Mouse (Mus musculus): ENCODE results near the gene Twist2.

Twist2 gene

GRCm38 (mm10) chr1:91800967-91801843 lies at the start of gene Twist2:
Gene Twist2 (plus strand): TSS chr1:91801461.
- DNase-seq (ENCODE audit: inconsistent ontology term), result peak; percentile 57

- no peak for DNase-seq (ENCODE audit: inconsistent ontology term)
Observed at GRCm38 (mm10) chr1:91752931-91753330, 48.3 kb upstream of the Twist2 start.

- peak; percentile 43 for DNase-seq (ENCODE audit: inconsistent ontology term)
Observed at GRCm38 (mm10) chr1:91755102-91755501, 46.2 kb upstream of the Twist2 start.

GRCm38 (mm10) chr1:91757292-91757691 lies 44.0 kb upstream of the Twist2 start:
- DNase-seq (ENCODE audit: inconsistent ontology term), result peak; percentile 21

- no peak for DNase-seq (ENCODE audit: inconsistent ontology term)
Observed at GRCm38 (mm10) chr1:91758143-91758542, 43.1 kb upstream of the Twist2 start.

GRCm38 (mm10) chr1:91758600-91759515 lies 42.4 kb upstream of the Twist2 start:
- peak; percentile 48 for DNase-seq (ENCODE audit: inconsistent ontology term)

GRCm38 (mm10) chr1:91760140-91760986 lies 40.9 kb upstream of the Twist2 start:
- no peak for DNase-seq (ENCODE audit: inconsistent ontology term)

GRCm38 (mm10) chr1:91762528-91763091 lies 38.7 kb upstream of the Twist2 start:
- DNase-seq (ENCODE audit: inconsistent ontology term), result no peak

- DNase-seq (ENCODE audit: inconsistent ontology term), result no peak
Observed at GRCm38 (mm10) chr1:91770221-91770624, 31.0 kb upstream of the Twist2 start.

GRCm38 (mm10) chr1:91770676-91771075 lies 30.6 kb upstream of the Twist2 start:
- no peak for DNase-seq (ENCODE audit: inconsistent ontology term)

- DNase-seq (ENCODE audit: inconsistent ontology term), result no peak
Observed at GRCm38 (mm10) chr1:91776928-91777327, 24.3 kb upstream of the Twist2 start.

GRCm38 (mm10) chr1:91779819-91780218 lies 21.4 kb upstream of the Twist2 start:
- no peak for DNase-seq (ENCODE audit: inconsistent ontology term)

- no peak for DNase-seq (ENCODE audit: inconsistent ontology term)
Observed at GRCm38 (mm10) chr1:91781182-91781581, 20.1 kb upstream of the Twist2 start.

- DNase-seq (ENCODE audit: inconsistent ontology term), result no peak
Observed at GRCm38 (mm10) chr1:91784162-91784561, 17.1 kb upstream of the Twist2 start.

GRCm38 (mm10) chr1:91799323-91799722 lies 1.9 kb upstream of the Twist2 start:
- no peak for DNase-seq (ENCODE audit: inconsistent ontology term)

GRCm38 (mm10) chr1:91800348-91800747 lies 913 bp upstream of the Twist2 start:
- DNase-seq (ENCODE audit: inconsistent ontology term), result no peak

- DNase-seq (ENCODE audit: inconsistent ontology term), result no peak
Observed at GRCm38 (mm10) chr1:91801844-91802366, 644 bp downstream of the Twist2 start.

- DNase-seq (ENCODE audit: inconsistent ontology term), result no peak
Observed at GRCm38 (mm10) chr1:91802406-91803121, 1.3 kb downstream of the Twist2 start.

GRCm38 (mm10) chr1:91803416-91803815 lies 2.2 kb downstream of the Twist2 start:
- DNase-seq (ENCODE audit: inconsistent ontology term), result no peak

GRCm38 (mm10) chr1:91816067-91816466 lies 14.8 kb downstream of the Twist2 start:
- DNase-seq (ENCODE audit: inconsistent ontology term), result no peak
